Mouse (Mus musculus) myocyte (in vitro differentiated cells): ENCODE results near the gene Thap8.

Source experiments
- CEBPB ChIP-seq: IDR thresholded peaks from 2 replicates; pipeline ENCODE4 v1.6.1; 2011; ENCODE audit warnings: mild to moderate bottlenecking, moderate library complexity; ENCODE audit not compliant: poor library complexity, insufficient read depth, severe bottlenecking
- E2F4 ChIP-seq: IDR thresholded peaks from one replicate; pipeline ENCODE4 v1.6.1; 2011; ENCODE audit warnings: mild to moderate bottlenecking, control low read depth, moderate library complexity; ENCODE audit not compliant: insufficient read depth
- POLR2A ChIP-seq: IDR thresholded peaks from one replicate; pipeline ENCODE4 v1.6.1; 2011; ENCODE audit warnings: low read depth, mild to moderate bottlenecking, control low read depth, moderate library complexity; ENCODE audit not compliant: insufficient read length
- REST ChIP-seq: IDR thresholded peaks from one replicate; pipeline ENCODE4 v1.6.1; 2011; ENCODE audit warnings: mild to moderate bottlenecking, control low read depth, moderate library complexity; ENCODE audit not compliant: insufficient read depth, insufficient read length
- SRF ChIP-seq: IDR thresholded peaks from one replicate; pipeline ENCODE4 v1.6.1; 2011; ENCODE audit warnings: low read depth; ENCODE audit not compliant: control insufficient read depth, insufficient read length
- TCF12 ChIP-seq: IDR thresholded peaks from one replicate; pipeline ENCODE4 v1.6.1; 2011; ENCODE audit warnings: mild to moderate bottlenecking, control low read depth; ENCODE audit not compliant: poor library complexity, insufficient read depth, severe bottlenecking

DNA sequence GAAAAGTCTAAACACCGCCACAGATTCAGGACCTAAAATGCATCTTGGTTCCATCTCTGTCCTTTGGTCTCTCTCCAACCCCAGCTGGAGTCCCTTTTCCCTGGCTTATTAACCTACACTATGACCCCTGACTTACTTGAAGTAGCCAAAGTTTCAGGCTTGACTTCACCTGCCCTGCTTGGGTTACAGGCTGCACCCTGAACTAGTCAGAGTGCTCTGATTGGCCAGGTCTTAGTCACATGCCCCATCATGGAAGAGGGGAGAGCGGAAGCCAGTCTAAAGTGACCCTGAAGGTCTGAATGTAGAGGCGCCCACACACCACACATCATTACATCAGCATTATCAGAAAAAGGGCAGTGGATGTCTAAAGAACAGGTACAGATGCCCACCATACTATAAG is 38.2 kb downstream of the Thap8 start:
- TF ChIP-seq POLR2A (no peak), SRF (no peak), TCF12 (no peak), E2F4 (no peak), CEBPB (no peak), REST (no peak)
